Mouse (Mus musculus): ENCODE results near the gene Slc25a54.

The Slc25a54 gene

DNA sequence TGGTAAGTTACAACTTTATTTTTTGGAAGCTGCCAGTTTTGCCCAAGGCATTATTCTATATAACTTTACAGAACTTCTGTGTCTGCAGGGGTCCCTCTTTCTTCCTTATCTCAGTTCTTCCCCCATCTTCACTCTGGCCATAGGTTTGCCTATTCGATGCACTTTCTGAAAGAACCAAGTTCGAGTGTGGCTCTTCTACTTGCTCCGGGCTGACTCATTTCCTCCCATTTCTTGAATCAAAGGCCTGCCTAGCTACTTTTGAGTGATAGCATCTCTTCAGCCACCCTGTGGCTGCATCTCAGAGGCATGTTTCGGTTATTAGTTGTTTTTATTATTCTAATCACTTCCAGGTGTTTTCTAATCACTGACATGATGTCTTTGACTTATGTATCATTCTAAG lies 43.8 kb downstream of the Slc25a54 start:
- DNase-seq (ENCODE audit: low spot score), result no peak

DNA sequence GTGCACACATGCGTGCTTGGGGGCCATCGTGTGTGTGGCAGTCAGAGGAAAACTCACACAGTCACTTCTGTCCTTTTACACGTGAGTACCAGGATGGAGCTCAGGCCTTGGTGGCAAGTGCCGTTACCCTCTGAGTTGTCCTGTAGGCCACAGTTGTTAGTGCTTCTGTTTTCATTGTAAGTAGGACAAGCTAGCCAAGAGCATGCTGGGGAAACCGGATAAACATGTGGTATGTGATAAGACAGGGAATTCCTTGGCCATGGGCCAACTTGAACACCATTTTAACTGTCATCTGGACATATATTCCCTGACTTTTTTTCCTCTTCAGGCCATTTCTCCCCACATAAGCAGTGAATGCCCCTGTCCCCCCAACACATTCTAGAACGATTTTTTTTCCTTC lies 45.3 kb downstream of the Slc25a54 start:
- no peak for DNase-seq (ENCODE audit: low spot score)

DNA sequence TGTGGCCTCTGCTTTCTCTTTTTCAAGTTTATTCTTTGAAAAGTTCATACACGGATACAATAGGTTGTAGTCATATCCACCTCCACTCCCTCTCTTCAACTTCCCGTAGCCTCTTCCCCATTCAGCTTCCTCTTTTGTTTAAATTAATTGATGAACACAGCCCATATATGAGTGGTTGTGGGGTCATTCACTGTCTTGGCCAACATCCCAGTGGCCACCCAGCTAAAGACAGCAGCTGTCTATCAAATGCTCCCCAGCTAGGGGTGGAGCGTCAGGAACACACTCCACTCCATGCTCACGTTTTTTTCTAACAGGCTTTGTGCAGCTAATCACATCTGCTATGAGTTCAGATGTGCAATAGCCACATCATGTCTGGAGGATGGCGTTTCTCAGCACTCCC lies 49.5 kb downstream of the Slc25a54 start:
- no peak for DNase-seq (ENCODE audit: low spot score)

DNA sequence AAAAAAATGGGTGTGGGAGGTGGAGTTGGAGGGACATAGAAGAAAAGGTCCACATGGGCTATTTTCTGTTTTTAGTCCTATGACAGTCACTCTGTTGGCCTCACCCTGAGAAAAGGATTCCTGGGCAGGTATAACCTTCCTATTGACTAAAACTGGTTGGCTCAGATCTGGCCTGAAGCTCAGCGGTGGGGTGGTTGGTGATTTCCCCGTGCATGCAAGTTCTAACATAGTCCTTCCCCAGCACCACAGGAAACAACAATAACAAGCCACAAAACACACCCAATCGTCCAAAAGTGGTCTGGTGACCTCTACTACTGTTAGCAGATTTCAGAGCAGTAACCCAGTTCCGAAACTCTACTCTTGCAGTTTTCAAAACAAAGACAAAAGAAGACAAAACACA lies 52.7 kb downstream of the Slc25a54 start:
- no peak for DNase-seq (ENCODE audit: low spot score)

DNA sequence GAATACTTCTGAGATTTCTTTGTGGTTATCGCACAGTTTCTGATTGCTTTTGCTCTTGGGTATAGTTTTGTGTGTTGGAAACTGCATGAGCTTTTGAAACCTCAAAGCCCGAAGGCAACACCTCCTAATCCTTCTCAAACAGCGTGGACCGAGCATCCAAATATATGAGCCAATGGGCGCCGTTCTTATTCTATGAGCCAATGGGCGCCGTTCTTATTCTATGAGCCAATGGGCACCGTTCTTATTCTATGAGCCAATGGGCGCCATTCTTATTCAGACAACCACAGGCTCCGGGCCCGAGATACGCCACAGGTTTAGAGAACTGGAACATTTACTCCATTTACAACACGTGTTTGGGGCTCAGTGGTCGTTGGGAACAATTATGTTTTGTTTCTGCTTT lies 53.8 kb downstream of the Slc25a54 start:
- peak; percentile 52 for DNase-seq (ENCODE audit: low spot score)

DNA sequence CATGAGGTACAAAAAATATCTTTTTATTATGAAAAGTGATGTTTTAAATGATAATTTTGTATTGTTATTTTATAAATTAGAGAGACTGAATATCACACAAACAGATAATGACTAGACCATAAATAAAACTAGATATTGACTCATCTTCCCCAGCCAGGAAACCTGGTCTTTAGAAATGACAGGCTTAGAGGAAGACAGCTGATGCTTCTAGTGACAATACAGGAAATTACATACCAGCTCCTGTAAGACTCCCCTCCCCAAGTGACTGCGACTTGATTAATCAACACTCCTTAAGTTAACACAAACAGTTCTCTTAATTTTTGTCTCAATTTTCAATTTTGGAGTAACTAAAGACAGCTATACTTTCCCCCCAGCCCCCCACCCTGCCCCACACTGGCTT lies 55.1 kb downstream of the Slc25a54 start:
- DNase-seq (ENCODE audit: low spot score), result no peak

DNA sequence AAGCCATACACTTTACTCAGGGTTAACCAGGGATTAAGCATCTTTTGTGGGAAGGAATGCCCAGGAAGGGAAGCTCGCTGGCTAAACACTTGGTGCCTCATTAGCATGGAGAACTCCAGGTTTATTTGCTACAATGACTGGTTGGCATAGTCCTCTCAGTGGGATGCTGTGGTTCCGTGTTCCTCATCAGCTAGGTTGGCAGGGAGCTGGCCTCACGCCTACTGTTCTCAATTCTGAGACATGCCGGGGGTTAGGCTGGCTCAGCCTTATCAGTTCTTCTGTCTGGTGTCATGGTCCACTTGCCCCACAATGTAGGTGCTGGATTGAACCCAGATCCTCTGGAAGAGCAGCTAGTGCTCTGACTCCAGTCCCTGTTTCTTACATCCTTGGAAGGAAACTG lies 72.3 kb downstream of the Slc25a54 start:
- no peak for DNase-seq (ENCODE audit: low spot score)

DNA sequence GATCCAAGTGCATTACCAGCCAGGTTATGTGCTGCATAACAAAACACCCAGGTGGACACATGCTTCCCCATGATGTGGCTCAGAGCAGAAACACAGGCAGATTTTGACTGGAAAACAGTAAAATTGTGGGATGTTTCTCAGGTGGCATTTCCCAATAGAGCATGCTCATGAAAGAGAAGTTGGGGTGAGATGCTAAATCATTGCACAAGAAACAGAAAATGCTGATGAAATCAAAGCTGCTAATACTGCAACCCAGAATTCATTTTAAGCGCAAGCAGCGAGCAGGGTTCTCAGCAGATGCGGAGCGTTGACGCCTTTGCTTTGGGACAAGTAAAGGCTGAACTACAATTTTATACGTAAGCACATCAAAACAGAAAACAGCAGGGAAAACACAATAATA lies 73.1 kb downstream of the Slc25a54 start:
- DNase-seq (ENCODE audit: low spot score), result no peak

DNA sequence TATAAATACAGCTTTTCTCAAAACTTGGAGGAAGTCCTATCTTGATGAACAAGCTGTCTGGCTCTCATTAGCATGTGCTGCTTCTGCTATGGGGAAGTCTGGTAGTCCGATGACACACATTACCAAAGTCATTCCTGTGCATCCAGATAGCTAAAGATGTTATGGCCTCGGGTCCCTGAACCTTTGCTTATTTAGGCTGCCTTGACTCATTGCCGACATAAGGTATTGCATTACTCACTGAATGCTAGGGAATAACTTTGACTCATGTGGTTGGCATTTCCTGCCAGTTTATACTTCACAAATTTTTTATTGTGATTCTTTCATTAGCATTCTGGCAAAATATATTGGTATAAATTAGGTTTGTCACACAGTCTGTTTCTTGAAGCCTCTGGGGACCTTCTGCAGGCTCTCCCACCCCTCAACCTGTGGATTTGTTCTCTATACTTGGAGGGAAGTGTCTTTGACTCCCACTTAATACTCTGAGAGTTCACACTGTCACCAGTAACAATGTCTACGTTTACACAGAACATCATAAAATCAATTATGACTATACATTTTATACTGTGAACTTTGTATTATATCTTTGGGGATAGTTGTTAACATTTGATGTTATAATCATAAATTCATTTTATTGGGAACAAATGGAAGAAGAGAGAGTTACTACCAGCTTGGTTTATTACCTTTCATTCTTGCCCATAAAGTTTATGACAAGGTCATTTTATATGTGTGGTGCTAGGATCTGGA lies 75.8 kb downstream of the Slc25a54 start:
- no peak for DNase-seq (ENCODE audit: low spot score)

DNA sequence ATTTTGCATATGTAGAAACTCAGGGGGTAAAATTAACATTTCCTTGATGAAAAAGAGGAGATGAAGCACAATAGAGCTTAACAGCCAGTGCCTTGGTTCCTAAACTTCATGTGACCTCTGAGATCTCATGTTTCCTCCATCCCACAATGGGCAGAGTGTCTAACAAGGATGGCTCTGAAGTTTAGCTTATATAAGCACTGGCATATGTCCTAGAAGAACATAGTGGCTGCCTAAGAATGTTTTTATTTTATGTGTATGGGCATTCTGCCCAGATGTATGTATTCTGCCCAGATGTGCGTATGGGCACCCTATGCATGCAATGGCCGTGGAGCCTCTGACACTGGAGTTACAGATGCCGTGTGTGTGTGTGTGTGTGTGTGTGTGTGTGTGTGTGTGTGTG lies 77.2 kb downstream of the Slc25a54 start:
- DNase-seq (ENCODE audit: low spot score), result no peak

DNA sequence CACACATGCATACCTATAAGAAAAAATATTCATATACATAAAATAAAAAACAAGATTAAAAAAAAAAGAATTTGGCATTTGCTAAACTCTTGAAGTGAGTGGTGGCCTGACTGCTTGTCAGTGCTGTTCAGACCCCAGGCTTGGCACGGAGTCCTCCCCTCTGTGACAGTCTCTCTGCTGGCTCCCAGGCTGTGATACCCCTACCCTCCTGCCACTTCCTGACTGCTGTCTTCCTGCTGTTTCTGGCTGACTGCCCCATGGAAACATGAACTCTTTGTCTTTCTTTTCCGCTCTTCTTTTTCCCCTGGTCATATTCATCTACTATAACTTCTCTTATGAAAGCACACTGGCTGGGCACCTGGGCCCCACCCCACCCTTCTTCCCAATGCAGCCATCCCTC lies 83.8 kb downstream of the Slc25a54 start:
- no peak for DNase-seq (ENCODE audit: low spot score)

DNA sequence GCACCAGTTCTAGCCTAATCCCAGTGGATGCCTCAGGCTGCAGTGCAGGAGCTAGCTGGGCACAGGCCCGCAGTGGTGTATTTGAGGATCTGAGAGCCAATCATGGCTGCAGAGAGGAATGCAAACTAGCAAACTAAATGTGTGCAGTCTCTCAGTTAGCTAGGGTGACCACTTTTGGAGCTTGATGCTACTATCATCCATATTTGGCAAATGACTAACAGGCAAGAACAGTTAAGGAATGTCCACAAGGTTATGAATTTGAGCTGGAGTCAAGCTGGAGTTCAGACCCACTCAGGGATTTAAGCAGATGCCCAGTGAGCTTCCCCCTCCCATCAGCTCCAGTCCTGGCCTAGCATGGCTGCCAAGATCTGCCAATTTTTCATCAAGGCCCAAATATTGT lies 84.4 kb downstream of the Slc25a54 start:
- DNase-seq (ENCODE audit: low spot score), result no peak

DNA sequence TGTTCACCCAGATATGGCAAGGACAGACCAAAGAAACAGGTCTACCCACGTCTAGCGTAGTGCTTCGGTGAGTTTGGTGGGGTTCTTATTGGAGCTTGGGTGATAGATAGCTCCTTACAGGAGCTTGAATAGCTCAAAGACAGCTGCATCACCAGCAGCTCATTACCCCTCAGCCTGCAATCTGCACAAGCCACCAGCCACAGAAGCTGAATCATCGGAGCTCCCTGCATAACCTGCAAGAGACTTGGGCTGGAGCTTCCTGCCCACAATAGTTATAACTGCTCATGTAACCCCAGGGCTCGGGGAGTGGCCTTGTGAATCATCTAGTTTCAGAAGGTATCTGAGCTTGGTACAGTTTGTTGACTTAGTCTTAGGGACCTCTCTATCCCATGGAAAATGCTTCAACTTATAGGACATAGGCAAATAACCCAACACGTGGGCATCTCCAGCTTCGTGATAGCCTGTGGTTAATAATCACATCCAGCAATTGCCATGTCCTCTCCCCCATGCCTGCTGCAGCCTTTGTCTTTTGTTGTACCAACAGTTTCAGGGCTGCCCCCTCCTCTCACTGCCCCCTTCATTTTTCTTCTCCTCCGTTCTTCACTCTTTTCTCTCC lies 85.1 kb downstream of the Slc25a54 start:
- DNase-seq (ENCODE audit: low spot score), result no peak
